Mouse (Mus musculus) heart, postnatal 0 days (tissue): ENCODE measurements around the gene Tmem139. TPM values are rescaled to one million over a fixed set of nuclear protein-coding genes. Genes with fewer than 3 reads are reported as not detected.

Experiments
- ATAC-seq: fragments of 200-750 bp; cut with Nextera tagmentation; 2 replicates; pipeline ENCODE4 v1.8.0; 2017; ENCODE audit warnings: low read depth, moderate number of reproducible peaks, moderate library complexity; ENCODE audit not compliant: insufficient read depth
- DNase-seq: peaks from one replicate; pipeline ENCODE4 v3.0.0-alpha.2; 2016; ENCODE audit warnings: low spot score
- H3K27ac ChIP-seq: fragments of 300-500 bp; sonication (generic); 2 replicates; pipeline ENCODE4 v1.5.1; 2014; ENCODE audit warnings: low read depth, mild to moderate bottlenecking
- H3K27me3 ChIP-seq: fragments of 300-500 bp; sonication (generic); 2 replicates; pipeline ENCODE4 v1.6.1; 2014; ENCODE audit warnings: low read length, mixed read lengths; ENCODE audit not compliant: control insufficient read depth, insufficient read depth
- H3K36me3 ChIP-seq: fragments of 300-500 bp; sonication (generic); replicated peaks from 2 replicates; pipeline ENCODE4 v1.6.1; 2014; ENCODE audit warnings: low read length, mixed read lengths; ENCODE audit not compliant: control insufficient read depth, insufficient read depth
- H3K4me1 ChIP-seq: fragments of 300-500 bp; sonication (generic); 2 replicates; pipeline ENCODE4 v1.6.1; 2014; ENCODE audit warnings: antibody characterized with exemption; ENCODE audit not compliant: control insufficient read depth, insufficient read depth
- H3K4me2 ChIP-seq: fragments of 300-500 bp; sonication (generic); 2 replicates; pipeline ENCODE4 v1.6.1; 2014; ENCODE audit warnings: low read depth, mild to moderate bottlenecking, low read length, moderate library complexity
- H3K4me3 ChIP-seq: fragments of 300-500 bp; sonication (generic); 2 replicates; pipeline ENCODE4 v1.5.1; 2014; ENCODE audit warnings: low read depth, low read length
- H3K9ac ChIP-seq: fragments of 300-500 bp; sonication (generic); replicated peaks from 2 replicates; pipeline ENCODE4 v1.6.1; 2014; ENCODE audit warnings: low read depth, low read length, mixed read lengths
- H3K9me3 ChIP-seq: fragments of 300-500 bp; sonication (generic); replicated peaks from 2 replicates; pipeline ENCODE4 v1.6.1; 2016; ENCODE audit warnings: low read length; ENCODE audit not compliant: control insufficient read depth
- CTCF ChIP-seq: IDR thresholded peaks from 2 replicates; pipeline ENCODE4 v1.5.1; 2016; ENCODE audit warnings: antibody characterized with exemption, control low read depth, low read depth
- EP300 ChIP-seq: IDR thresholded peaks from 2 replicates; pipeline ENCODE4 v1.6.1; 2016; ENCODE audit warnings: antibody characterized with exemption, low read depth
- WGBS: fragments of 180-500 bp; shearing (Covaris S2); extraction: QIAGEN DNeasy Blood & Tissue Kit; methylation state at CpG from one replicate; pipeline ENCODE4 v1.1.7; 2014; 5-methylcytosine and 5-hydroxymethylcytosine counted together
- polyA plus RNA-seq: library from polyadenylated mRNA; unstranded; fragments of >200 nt; fragmentation: Nextera tagmentation; extraction: Ambion mirVana; gene quantifications from 2 replicates; pipeline ENCODE4 v1.2.1, GENCODE M21; 2015
- total RNA-seq: library from RNA; depleted of rRNA; stranded (reverse); fragments of >200 nt; gene quantifications from 2 replicates; pipeline ENCODE4 v1.2.3, GENCODE M21; 2014; ENCODE audit warnings: low replicate concordance

The Tmem139 gene
- total and polyA plus RNA-seq, 2 experiments from 2014 or later, result 0.10 TPM; not detected in 1

- 51% methylated on average over 4 of the region's 5 CpGs for WGBS
- no peak within 1 kb of the TSS for H3K4me2 ChIP-seq
- H3K27ac ChIP-seq, result no peak within 1 kb of the TSS
- no peak; the same call in 1 of the 2 replicates for ATAC-seq
- DNase-seq, result no peak
- H3K27me3 ChIP-seq, result no peaks in the 10 kb centered on the region
- peaks cover 23% of the 10 kb centered on the region for H3K36me3 ChIP-seq
- TF ChIP-seq EP300 (no peak), CTCF (no peak)
- no peaks in the 10 kb centered on the region for H3K9me3 ChIP-seq
- H3K4me1 ChIP-seq, result peaks cover 5% of the 10 kb centered on the region; the same call in 1 of the 2 replicates
- no peak within 1 kb of the TSS for H3K9ac ChIP-seq
- no peak within 1 kb of the TSS for H3K4me3 ChIP-seq
Observed at GRCm38 (mm10) chr6:42286448-42286847, 24.7 kb downstream of the Tmem139 start, which contains the start of gene Clcn1. Gene Clcn1 (plus strand): TSS chr6:42286685.

- Histone ChIP-seq H3K27me3 (no peaks in the 10 kb centered on the region), H3K4me1 (peaks cover 5% of the 10 kb centered on the region; the same call in 1 of the 2 replicates), H3K9me3 (no peaks in the 10 kb centered on the region), H3K36me3 (peaks cover 14% of the 10 kb centered on the region), H3K4me2 (no peak overlapping the region), H3K27ac (no peak overlapping the region), H3K4me3 (no peak overlapping the region), H3K9ac (no peak overlapping the region)
- TF ChIP-seq CTCF (no peak), EP300 (no peak)
- ATAC-seq (no peak), DNase-seq (no peak)
Observed at GRCm38 (mm10) chr6:42287562-42287961, 25.8 kb downstream of the Tmem139 start.

- H3K4me3 ChIP-seq, result no peak overlapping the region
- no peak overlapping the region for H3K4me2 ChIP-seq
- no peak for TF ChIP-seq EP300
- TF ChIP-seq CTCF, result no peak
- ATAC-seq, result no peak
- H3K4me1 ChIP-seq, result peaks cover 4% of the 10 kb centered on the region; the same call in 1 of the 2 replicates
- 92% methylated on average over 6 of the region's 6 CpGs for WGBS
- H3K36me3 ChIP-seq, result no peaks in the 10 kb centered on the region
- H3K27ac ChIP-seq, result no peak overlapping the region
- DNase-seq, result no peak
- H3K9ac ChIP-seq, result no peak overlapping the region
- no peaks in the 10 kb centered on the region for H3K27me3 ChIP-seq
- H3K9me3 ChIP-seq, result no peaks in the 10 kb centered on the region
Observed at GRCm38 (mm10) chr6:42293327-42293726, 31.6 kb downstream of the Tmem139 start.

- Histone ChIP-seq H3K9me3 (no peaks in the 10 kb centered on the region), H3K4me1 (peaks cover 4% of the 10 kb centered on the region; the same call in 1 of the 2 replicates), H3K4me3 (no peak overlapping the region), H3K27me3 (no peaks in the 10 kb centered on the region), H3K4me2 (no peak overlapping the region), H3K9ac (no peak overlapping the region), H3K36me3 (no peaks in the 10 kb centered on the region), H3K27ac (no peak overlapping the region)
- TF ChIP-seq EP300, result no peak
- TF ChIP-seq CTCF, result no peak
- WGBS, result 48% methylated on average over 3 of the region's 3 CpGs
- no peak; the same call in 1 of the 2 replicates for ATAC-seq
- peak; percentile 47 for DNase-seq
Observed at GRCm38 (mm10) chr6:42295549-42296094, 33.9 kb downstream of the Tmem139 start.

- H3K9me3 ChIP-seq, result no peaks in the 10 kb centered on the region
- no peaks in the 10 kb centered on the region for H3K36me3 ChIP-seq
- no peak overlapping the region for H3K4me2 ChIP-seq
- no peak for DNase-seq
- peaks cover 4% of the 10 kb centered on the region; the same call in 1 of the 2 replicates for H3K4me1 ChIP-seq
- no peak overlapping the region for H3K4me3 ChIP-seq
- H3K27ac ChIP-seq, result no peak overlapping the region
- ATAC-seq, result no peak
- WGBS, result 68% methylated on average over 5 of the region's 5 CpGs
- H3K27me3 ChIP-seq, result no peaks in the 10 kb centered on the region
- no peak for TF ChIP-seq EP300
- TF ChIP-seq CTCF, result no peak
- H3K9ac ChIP-seq, result no peak overlapping the region
Observed at GRCm38 (mm10) chr6:42299362-42299761, 37.6 kb downstream of the Tmem139 start.

GRCm38 (mm10) chr6:42309816-42310378, 48.1 kb downstream of the Tmem139 start:
- Histone ChIP-seq H3K4me1 (no peaks in the 10 kb centered on the region), H3K36me3 (peaks cover 15% of the 10 kb centered on the region; the same call in 1 of the 2 replicates), H3K9me3 (no peaks in the 10 kb centered on the region), H3K4me3 (no peak overlapping the region), H3K27ac (no peak overlapping the region), H3K9ac (no peak overlapping the region), H3K4me2 (no peak overlapping the region), H3K27me3 (no peaks in the 10 kb centered on the region)
- no peak for DNase-seq
- ATAC-seq, result no peak
- WGBS, result 47% methylated on average over 8 of the region's 8 CpGs
- TF ChIP-seq CTCF (peak; percentile 41), EP300 (no peak)
